Mouse (Mus musculus) left cerebral cortex, adult 18-20 months (tissue): ENCODE data around the gene Hccs. TPM values are rescaled to one million over a fixed set of nuclear protein-coding genes. Genes with fewer than 3 reads are reported as not detected.
"Not testable (repeated sequence)": the region's sequence is repeated elsewhere in the genome, so short reads cannot be mapped to it uniquely, and the experiment has no call there.

Experiments
- DNase-seq, 2 experiments: peaks; one replicate each; pipeline ENCODE4 v3.0.0; 2021 to 2022; ENCODE audit warnings: low spot score in 2 of 2, mixed read lengths in 1 of 2
- long read RNA-seq, 2 experiments: library from polyadenylated mRNA; stranded (forward); transcript quantifications; one replicate each; pipeline ENCODE4 v2.0.0; 2021
- total RNA-seq, 2 experiments: library from RNA; stranded (reverse); gene quantifications; 2 replicates each; pipeline ENCODE4 v1.2.3; 2021

Hccs gene
- total RNA-seq, result 10 to 100 TPM; 21.5 to 23.3 TPM
- long read RNA-seq, experiment 1, transcript Hccs-202 (7 exons, 2,473 nt), result major isoform, 32 of 59 reads
- long read RNA-seq, experiment 1, transcript Hccs-201 (7 exons, 2,320 nt), result minor isoform, 16 of 59 reads
- long read RNA-seq, experiment 1, partial matches to known transcripts, result 5 of 59 reads
- long read RNA-seq, experiment 1, other reads (novel, unspliced or antisense), result 6 of 59 reads
- long read RNA-seq, experiment 2, transcript Hccs-201 (7 exons, 2,320 nt), result minor isoform, 8 of 47 reads
- long read RNA-seq, experiment 2, transcript Hccs-202 (7 exons, 2,473 nt), result major isoform, 32 of 47 reads
- long read RNA-seq, experiment 2, partial matches to known transcripts, result 3 of 47 reads
- long read RNA-seq, experiment 2, other reads (novel, unspliced or antisense), result 4 of 47 reads

DNA sequence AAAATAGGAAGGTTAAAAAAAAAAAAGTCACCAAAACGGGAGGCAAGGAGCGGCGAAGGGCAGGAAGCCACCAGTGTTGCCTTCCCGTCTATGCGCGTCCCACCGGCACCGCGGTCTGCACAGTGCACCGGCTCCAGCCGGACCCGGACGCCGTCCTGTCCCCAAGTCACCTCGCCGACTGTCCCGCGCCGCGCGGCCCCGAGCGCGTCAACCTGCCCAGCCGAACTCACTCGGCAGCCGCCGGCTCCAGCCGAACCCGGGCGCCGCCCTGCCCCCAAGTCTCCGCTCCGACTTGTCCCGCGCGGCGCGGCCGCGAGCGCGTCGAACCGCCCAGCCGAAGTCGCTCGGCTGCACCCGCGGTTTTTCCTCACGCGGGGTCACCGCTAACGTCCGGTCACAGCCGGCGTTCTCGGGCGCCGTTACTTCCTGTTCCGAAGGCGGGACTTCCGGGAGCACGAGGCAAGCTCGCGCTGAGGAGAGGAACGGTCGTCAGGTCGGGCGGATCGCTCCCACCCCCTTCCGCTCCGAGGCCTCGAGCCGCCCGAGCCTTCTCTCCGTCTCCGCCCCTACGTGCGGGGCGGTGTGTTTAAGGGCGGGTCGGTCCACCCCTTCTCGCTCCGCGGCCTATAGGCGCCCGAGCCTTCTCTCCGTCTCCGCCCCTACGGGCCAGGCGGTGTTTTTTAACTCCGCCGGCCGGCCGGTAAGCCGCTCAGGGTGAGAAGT is at the start of gene Hccs:
TSS of gene Hccs (minus strand) at position 428 of the 723 bp plus-strand sequence.
- DNase-seq, result peak; percentile 78 to 82

DNA sequence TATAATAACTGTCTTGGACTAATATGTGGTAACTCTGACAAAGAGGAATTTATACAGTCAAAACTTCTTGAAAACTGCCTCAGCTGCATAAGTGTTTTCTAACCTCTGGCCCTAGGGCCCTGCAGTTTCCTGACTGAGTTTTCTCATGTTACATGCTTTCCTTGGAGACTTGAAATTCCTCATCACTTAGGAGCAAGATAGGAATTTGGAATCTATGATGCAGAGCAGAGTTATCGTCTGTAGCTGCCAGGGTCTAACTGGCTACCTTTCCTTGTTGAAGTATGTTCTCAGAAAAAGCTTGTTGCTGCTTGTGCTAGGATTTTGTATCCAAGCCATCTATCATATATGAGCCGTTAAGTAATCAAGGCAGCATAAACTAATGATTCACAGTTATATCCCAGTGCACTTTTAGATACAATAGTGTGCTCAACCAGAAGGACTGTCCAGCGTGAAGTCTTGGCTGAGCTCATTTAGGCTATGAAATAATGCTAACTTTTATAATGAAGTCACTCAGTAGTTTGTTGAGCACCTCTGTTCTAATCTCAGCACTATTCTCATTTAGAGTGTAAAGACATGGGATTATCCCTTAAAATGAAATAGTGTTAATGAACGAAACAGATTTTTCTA is 37.1 kb upstream of the Hccs start:
- DNase-seq, result no peak

DNA sequence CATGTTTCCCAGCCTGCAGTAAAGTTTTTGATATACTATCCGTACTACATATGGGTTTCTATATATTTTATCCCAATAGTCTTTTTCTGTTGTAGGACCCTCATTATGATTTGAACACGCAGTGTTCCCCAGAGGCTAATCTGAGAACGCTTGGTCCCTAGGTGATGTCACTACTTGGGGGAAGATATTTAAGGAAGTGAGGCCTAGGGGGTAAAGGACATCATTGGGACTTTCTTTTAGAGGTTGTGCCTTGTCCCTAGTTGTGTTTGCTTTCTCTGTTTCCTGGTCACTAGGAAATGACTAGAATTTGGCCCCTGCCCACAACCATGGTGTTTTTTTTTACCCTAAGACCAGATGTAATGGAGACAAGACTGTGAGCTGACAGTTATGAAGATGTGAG is 18.0 kb upstream of the Hccs start:
- DNase-seq, result no peak

DNA sequence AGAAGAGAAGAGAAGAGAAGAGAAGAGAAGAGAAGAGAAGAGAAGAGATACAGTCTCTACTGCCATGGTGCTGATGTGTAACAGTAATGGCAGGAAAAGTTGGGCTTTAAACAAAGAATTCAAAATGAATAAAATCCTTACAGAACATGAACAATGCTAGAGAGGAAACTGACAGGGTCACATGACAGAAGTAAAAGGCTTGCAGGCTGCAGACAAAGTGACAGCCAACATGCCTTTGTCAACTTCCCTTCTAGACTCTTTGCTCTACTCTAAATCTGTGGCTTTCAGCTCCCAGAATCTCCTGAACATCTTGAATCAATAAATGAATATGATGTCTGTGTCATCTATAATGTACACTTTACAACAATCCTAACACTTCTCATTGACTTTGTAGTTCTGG is 17.4 kb upstream of the Hccs start:
- DNase-seq, result no peak

DNA sequence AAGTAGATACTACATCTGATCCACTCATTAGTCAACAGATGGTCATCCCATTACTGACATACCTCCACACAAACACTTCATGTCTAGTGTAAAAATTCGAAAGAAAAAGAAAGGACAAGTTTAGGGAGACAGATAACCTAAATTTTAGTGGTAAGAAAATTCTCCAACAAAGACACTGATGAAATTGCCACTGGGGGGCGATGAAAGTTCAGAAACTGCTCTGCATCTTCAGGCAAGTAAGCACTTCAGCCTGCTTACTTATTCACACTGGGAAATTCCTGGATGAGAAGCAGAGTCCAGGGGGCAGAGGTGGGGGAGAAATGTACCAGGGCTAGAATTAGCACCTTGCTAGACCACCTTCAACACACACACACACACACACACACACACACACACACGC is 12.1 kb upstream of the Hccs start:
- peak; percentile 54 to 55 for DNase-seq

DNA sequence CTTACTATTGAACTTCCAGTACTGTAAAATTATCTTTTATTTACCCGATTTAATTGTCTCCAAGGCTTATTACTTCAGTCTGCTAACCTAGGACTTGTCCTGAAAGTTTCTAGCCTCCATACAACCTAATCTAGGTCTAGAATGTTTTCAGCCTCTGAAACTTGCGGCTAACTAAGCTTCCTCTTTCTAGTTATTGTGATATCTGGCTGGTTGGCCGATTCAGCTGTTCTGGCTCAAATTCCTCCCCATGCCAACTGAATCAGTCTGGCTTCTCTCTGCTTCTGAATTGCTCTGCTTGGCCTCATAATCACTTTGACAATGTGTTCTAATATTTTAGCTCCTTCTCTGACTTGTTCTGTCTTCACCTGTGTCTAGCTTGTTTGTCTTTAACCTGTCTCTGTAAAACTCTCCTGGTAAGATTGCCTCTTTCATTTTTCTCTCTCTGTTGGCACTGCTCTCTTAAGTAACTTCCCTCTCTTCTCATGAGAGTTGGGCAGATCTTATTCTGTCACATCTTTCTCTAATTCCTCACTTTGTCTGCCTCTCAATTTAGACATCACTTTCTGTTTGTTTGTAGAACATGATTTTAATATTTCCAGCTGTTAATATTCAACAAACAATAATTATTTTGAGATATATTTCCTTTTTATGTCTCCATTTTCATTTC is 5.9 kb upstream of the Hccs start:
- DNase-seq, result no peak

DNA sequence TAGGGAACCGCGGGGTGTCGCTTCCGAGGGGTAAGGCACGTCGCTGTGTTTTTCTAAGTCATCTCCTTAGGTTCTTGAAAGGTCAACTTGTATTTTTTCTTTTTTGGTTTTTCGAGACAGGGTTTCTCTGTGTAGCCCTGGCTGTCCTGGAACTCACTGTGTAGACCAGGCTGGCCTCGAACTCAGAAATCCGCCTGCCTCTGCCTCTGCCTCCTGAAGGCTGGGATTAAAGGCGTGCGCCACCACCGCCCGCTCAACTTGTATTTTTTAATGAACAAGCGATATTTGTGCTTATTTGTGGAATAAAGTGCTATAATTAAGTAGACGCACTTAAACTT is 465 bp upstream of the Hccs start:
- DNase-seq, result not testable (repeated sequence)

DNA sequence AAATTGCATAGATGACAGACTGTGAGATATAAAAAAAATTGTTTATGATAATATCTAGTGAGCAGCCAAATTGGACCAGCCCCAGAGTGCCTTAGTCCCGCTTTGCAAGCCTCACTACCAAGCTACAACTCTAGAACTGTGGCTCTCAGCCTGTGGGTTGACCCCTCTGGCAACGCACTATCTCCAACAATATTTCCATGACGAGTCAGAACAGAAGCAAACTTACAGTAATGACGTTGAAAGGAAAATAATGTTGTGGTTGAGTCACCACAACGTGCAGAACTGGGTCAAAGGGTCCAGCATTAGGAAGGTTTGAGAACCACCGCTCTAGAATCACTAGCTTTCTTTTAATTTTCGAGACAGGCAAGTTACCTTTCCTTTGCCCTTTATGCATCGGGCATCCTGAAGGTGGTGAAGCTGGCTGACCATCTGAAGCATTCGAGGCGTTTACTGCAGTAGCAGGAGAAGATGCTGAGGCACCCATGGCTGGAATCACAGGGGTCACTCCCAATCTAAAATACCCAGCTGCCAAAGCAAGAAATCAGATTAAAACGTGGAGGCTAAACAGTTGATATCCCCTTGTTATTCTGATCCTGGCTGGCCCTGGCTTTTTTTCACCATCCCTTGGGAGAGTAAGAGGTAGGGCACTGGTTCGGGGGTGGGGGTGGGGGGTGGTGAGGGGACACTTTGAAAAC is 959 bp downstream of the Hccs start:
- DNase-seq, result no peak

DNA sequence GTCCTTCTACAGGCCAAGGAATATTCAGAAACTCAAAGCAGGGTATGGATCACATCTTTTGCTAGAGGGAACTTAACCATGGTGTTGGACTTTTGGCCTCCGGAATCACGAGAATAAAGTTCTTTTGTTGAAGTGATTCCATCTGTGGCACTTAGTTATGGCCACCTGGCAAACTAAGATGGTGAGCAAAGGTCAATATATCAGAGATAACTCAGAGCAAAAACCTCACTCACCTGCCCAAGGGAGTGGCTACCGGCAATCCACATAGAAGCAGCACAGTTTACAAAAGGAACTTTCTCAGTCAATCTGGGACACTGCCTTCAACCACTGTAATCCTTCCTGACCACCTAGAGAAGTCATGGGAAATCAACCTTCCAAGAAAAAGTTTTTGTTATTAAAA is 11.6 kb downstream of the Hccs start:
- DNase-seq, result no peak

DNA sequence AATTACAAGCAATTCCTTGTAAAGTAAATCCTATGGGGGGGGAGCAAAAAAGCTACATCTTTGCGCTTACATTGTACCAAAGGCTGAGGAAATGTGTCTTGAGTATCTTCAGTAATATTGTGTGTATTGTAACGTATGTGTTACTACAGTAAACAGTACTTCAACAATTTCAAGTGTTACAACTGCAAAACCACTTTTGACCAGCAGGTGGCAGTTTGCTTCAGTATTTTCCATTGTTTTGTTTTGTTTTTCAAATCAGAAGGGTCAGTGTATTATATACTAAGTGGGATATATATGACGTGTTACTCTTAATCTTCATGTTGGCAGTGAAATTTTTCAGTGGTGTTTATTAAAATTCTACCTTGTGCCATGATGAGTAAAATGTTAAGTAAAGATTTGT is 16.2 kb downstream of the Hccs start:
- peak; percentile 18 to 33 for DNase-seq

DNA sequence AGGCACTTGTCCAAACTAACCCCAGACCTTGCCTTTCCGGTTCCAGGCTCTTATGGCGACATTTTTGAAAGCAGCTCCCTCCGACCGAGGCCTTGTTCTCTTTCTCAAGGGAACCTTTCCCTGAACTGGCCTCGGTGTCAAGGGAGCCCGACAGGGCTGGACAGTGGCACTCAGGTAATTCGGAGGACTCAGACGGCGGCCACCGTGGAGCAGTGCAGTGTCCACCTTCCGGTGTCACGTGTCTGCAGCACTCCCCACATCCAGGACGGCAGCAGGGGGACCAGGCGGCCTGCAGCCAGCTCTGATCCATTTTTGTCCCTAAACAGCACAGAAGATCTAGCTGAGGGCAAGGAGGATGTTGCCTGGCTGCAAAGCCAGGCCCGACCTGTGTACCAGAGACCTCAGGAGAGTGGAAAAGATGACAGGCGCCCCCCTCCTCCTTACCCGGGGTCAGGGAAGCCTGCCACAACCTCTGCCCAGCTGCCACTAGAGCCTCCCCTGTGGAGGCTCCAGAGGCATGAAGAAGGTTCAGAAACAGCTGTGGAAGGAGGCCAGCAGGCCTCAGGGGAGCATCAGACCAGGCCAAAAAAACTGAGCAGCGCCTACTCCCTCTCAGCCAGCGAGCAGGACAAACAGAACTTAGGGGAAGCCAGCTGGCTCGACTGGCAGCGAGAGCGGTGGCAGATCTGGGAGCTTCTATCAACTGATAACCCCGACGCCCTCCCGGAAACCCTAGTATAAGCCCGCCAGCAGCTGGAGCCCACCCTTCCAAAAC is 17.7 kb downstream of the Hccs start:
- no peak for DNase-seq

DNA sequence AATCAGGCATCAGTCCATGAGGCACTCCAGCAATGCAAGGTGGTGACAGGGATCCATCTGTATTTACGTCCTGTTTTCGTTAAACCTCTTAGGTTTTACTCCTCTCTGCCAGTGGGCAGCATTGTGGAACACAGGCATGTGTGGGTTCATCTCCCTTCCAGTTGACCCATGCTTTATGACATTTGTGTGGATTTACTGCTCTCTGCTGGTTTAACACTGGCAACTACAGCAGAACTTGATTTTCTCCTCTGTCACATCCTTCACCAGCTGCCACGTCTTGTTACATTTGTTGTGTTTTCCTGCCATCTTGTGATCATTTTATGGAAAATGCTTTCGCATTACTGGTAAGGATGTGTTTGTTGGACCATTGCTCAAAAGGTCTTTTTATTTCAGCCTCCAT is 20.6 kb downstream of the Hccs start:
- DNase-seq, result peak in 1 of 2 experiments; percentile 6

DNA sequence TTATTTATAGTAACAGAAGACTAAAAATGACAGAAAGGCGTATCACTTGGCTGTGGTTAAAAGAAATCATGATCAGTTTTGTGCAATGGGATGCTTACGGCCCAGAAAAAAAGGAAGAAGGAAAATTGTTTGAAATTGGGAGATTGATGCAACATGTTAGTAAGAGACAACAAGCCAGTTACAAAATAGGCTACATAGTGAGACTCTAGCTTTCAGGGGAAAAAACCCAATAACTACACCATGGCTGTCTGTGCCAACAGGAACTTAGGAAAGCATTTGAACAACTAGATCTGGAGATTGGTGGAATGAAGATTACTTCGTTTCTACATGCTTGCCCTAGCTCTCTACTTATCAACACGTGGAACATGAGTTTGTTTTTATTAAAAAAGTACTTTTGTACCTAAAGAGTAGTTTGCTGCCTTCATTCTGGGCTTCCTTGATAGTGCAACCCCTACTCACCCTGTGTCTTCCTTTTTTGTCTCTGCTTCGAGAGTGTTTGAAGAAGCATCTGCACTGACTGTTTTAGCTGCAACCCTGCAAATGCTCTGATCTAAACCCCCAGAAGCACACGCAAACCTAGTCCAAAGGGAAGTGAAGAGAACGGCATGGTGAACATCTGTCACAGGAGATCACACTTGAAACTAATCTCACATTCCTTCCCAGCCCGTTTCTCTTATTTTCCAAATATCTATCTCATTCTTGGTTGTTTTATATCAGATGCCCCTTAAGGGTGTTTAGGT is 56.6 kb downstream of the Hccs start:
- DNase-seq, result no peak

DNA sequence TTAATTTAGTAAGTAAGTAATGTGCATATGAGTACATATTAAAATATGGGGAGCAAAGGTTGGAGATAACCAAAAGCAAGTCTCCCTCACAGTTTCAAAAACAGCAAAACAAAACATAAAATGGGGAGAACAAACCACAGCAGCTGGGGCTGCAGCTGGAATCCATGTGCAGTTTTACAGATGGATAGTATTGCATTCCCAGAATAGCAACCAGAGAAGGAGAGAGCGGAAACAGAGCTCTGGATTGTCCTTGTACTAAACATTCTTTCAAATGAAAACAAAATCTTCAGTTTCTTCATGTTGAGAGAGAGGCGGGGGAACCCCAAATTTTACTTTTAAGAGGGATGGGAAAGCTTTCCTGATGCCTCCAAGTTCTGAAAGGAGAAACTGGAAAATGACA is 58.0 kb downstream of the Hccs start:
- DNase-seq, result no peak

DNA sequence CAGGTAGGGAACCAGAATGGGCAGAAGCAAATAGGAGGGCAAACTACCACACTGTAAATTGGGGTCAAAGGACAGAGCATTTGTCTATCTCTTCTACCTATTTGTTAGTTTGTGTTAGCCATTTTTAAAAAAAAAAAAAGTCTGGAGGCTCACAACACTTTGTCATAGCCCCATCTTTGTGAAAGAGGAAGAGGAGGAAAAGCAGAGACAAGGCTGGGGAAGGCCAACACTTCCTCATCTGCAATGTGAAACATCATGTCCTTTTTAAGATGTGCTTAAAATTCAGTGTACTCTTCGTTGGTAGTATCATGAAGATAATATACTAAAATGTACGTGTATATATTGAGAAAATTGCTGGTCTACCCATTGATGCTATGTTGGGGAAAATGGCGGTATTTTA is 59.1 kb downstream of the Hccs start:
- no peak for DNase-seq

DNA sequence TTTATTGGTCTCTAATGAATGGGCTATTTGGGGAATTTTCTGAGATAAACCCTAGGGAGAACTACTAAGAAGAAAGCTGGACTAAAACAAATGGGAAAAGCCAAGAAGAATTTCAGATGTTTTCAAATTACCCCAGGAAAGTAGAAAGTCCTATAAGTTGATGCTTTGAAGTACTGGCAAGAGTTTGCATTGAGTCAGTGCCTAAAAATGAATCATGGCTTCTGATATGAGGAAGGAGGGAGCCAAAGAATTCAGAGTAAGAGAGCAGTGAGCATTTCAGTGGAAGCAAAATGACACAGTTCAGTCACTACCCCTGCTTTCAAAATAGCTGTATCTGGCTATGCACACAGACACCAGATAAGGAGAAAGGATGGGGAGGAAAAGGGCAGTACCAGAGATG is 63.4 kb downstream of the Hccs start:
- DNase-seq, result no peak

DNA sequence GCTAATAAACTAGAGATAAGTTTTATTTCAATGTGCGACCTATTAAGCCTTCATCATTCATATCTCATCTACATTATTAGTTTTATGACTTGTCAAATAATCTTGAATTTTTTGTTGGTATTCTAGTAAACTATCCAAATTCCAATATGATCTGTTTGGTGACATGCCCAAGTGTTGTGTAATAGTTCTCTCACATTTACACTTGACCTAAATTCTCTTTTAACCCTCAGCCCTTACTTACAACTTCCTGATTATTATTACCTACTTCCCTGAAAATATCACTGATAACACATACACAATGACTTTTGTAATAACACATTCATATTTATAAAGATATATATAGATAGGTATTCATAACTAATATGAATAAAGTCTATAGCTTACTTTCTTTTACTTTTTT is 64.3 kb downstream of the Hccs start:
- no peak for DNase-seq

DNA sequence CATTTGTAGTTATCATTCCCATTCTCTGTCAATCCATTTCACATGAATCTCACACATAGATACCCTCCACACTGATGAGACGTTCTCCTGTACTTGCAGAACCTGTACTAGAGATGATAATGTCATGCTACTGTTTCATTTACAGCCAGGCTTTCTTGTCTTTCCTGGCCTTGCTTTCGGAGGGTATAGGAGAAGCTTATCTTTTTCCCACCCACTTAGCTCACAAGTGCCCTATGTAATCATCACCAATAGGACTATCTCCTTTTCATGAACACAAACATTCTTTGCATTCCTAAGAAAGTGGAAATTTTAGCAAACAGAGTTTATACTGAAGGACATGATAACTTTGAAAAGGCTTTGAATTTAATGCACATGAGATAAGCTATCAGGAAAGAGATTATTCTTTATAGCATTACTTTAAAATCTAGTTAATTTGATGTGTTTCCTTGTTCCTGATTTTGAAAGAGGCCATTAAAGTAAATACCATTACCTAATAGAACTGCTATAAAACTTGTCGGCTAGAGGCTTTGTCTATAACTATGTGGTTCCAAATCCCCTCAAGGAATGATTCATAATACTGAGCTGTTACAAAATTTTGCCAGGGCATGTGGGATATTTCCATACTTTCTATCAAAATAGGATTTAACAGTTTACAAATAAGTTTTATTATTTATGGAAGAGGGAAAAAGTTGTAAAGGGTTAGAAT is 97.7 kb downstream of the Hccs start:
- DNase-seq, result no peak

DNA sequence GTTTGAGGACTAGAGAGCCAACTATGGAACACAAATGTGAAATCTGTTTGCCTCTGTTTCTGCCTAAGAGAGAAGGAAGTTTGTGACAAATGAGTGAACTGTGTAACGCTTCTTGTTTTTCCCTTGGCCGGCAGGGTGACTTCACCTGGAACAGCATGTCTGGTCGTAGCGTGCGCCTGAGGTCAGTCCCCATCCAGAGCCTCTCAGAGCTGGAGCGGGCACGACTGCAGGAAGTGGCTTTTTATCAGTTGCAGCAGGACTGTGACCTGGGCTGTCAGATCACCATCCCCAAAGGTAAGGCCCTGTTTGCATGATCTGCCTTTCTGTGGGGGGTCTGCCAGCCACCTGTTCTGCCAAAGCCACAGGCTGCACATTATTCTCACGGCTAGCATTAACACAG is 100.1 kb downstream of the Hccs start:
- DNase-seq, result no peak
